Mouse (Mus musculus) heart, embryonic 11.5 days (tissue): Measurements from ENCODE around the gene Hoxd10. TPM values are rescaled to one million over a fixed set of nuclear protein-coding genes. Genes with fewer than 3 reads are reported as not detected.

Source experiments
- ATAC-seq: fragments of 200-750 bp; cut with Nextera tagmentation; replicated peaks from 2 replicates; pipeline ENCODE4 v1.8.0; 2017; ENCODE audit warnings: moderate library complexity; ENCODE audit not compliant: insufficient number of reproducible peaks, low FRiP score, low TSS enrichment
- H3K27ac ChIP-seq: fragments of 300-500 bp; sonication (generic); 2 replicates; pipeline ENCODE4 v1.5.1; 2014; ENCODE audit warnings: mild to moderate bottlenecking, low read depth, low read length
- H3K27me3 ChIP-seq: fragments of 300-500 bp; sonication (generic); 2 replicates; pipeline ENCODE4 v1.6.1; 2014; ENCODE audit warnings: mild to moderate bottlenecking, low read length, mixed read lengths; ENCODE audit not compliant: control insufficient read depth, insufficient read depth
- H3K36me3 ChIP-seq: fragments of 300-500 bp; sonication (generic); 2 replicates; pipeline ENCODE4 v1.6.1; 2014; ENCODE audit warnings: mild to moderate bottlenecking, low read length, moderate library complexity, mixed read lengths; ENCODE audit not compliant: control insufficient read depth, insufficient read depth
- H3K4me1 ChIP-seq: fragments of 300-500 bp; sonication (generic); 2 replicates; pipeline ENCODE4 v1.6.1; 2014; ENCODE audit warnings: low read length; ENCODE audit not compliant: control insufficient read depth, insufficient read depth
- H3K4me2 ChIP-seq: fragments of 300-500 bp; sonication (generic); 2 replicates; pipeline ENCODE4 v1.6.1; 2014; ENCODE audit warnings: mild to moderate bottlenecking, moderate library complexity
- H3K4me3 ChIP-seq: fragments of 300-500 bp; sonication (generic); 2 replicates; pipeline ENCODE4 v1.5.1; 2014; ENCODE audit warnings: low read depth, low read length
- H3K9ac ChIP-seq: fragments of 300-500 bp; sonication (generic); 2 replicates; pipeline ENCODE4 v1.6.1; 2014; ENCODE audit warnings: mild to moderate bottlenecking, low read depth, low read length, moderate library complexity
- H3K9me3 ChIP-seq: fragments of 300-500 bp; sonication (generic); replicated peaks from 2 replicates; pipeline ENCODE4 v1.6.1; 2016; ENCODE audit warnings: low read length; ENCODE audit not compliant: control insufficient read depth
- WGBS: fragments of 180-500 bp; shearing (Covaris S2); extraction: QIAGEN DNeasy Blood & Tissue Kit; methylation state at CpG from one replicate; pipeline ENCODE4 v1.1.7; 2014; ENCODE audit not compliant: insufficient replicate concordance; 5-methylcytosine and 5-hydroxymethylcytosine counted together
- polyA plus RNA-seq: library from polyadenylated mRNA; unstranded; fragments of >200 nt; fragmentation: Nextera tagmentation; extraction: Ambion mirVana; gene quantifications from 2 replicates; pipeline ENCODE4 v1.2.1, GENCODE M21; 2014

Gene Hoxd10
- polyA plus RNA-seq, 1 experiment from 2014 or later: 0.11 TPM

DNA sequence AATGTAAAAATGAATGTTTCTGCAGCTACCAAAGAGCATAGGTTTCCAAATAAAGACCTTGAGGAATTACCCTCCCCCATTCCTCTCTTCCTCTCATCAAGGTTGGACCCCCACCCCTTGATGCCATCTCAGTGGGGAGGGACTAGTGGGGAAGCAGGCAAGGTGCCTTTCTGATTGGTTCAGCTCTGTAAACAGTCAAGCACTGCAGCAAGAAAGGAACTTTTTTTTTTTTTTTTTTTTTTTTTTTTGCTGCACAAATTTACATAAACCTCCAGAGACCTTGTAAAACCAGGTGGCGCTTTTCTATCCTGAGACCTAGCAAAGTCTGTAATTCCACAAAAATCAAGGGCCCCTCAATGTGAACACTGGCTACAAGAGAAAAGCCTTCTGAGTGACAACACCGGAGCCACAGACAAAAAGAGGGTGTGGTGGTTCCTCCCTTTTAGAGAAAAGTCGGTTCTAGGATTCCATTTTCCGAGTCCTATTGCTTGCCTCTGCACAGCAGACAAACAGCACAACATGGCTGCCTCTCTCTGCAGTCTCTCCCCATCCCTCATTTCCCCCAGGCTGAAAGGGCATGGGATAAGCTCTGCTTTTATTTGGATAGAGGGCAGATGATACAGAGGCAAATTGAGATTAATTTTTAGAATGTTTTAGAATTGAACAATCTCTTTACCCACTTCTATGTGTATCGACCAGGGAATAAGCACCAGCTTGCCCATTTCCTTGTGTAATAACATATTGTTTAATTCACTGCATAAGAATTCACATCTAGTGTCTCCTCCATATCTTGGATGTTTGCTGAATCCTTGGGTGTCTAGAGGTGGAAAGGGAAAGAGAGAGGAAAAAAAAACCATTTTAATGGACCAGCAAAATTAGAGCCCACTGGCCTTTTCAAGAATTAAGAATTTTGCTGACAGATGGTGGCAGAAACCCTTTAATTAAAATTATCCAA lies 18.0 kb downstream of the Hoxd10 start:
- no peaks in the 10 kb centered on the region for H3K9me3 ChIP-seq
- H3K4me1 ChIP-seq: peaks cover 8% of the 10 kb centered on the region
- WGBS: 4% methylated on average over 5 of the region's 5 CpGs
- H3K36me3 ChIP-seq: no peaks in the 10 kb centered on the region
- H3K4me2 ChIP-seq: no peak overlapping the region
- no peak overlapping the region for H3K9ac ChIP-seq
- H3K4me3 ChIP-seq: no peak overlapping the region
- peaks cover 93% of the 10 kb centered on the region for H3K27me3 ChIP-seq
- ATAC-seq: no peak
- H3K27ac ChIP-seq: no peak overlapping the region

DNA sequence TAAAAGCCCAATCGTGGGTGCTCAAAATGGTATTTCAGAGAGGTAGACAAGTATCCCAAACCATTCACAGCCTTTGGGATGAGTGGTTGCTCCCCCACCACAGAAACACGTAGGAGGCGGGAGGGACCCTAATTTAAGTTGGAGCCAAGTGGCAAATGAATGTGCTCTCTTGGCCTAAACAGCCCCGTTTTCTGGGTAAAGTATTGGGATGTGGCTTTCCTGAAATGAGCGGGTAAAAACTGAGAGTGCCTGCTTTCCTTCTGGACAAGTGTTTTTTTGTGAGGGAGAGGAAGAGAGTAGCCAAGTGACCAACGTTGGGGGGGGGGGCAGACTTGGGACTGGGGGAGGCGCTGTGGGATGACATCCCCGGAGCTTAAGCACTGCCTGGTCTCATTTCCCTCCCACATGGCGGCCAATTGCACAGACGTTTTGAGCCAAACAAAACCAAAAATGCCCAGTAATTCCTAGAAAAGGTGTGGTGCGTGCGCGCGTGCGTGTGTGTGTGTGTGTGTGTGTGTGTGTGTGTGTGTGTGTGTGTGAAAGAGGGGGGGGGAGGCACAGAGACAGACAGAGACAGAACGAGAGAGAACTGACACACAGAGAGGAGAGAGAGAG lies 19.3 kb downstream of the Hoxd10 start:
- Histone ChIP-seq H3K4me2 (no peak overlapping the region), H3K4me3 (no peak overlapping the region), H3K9ac (no peak overlapping the region), H3K9me3 (no peaks in the 10 kb centered on the region), H3K36me3 (no peaks in the 10 kb centered on the region), H3K27me3 (peaks cover 93% of the 10 kb centered on the region), H3K4me1 (peaks cover 5% of the 10 kb centered on the region; the same call in 1 of the 2 replicates), H3K27ac (no peak overlapping the region)
- ATAC-seq: no peak
- WGBS: 2% methylated on average over 16 of the region's 16 CpGs

DNA sequence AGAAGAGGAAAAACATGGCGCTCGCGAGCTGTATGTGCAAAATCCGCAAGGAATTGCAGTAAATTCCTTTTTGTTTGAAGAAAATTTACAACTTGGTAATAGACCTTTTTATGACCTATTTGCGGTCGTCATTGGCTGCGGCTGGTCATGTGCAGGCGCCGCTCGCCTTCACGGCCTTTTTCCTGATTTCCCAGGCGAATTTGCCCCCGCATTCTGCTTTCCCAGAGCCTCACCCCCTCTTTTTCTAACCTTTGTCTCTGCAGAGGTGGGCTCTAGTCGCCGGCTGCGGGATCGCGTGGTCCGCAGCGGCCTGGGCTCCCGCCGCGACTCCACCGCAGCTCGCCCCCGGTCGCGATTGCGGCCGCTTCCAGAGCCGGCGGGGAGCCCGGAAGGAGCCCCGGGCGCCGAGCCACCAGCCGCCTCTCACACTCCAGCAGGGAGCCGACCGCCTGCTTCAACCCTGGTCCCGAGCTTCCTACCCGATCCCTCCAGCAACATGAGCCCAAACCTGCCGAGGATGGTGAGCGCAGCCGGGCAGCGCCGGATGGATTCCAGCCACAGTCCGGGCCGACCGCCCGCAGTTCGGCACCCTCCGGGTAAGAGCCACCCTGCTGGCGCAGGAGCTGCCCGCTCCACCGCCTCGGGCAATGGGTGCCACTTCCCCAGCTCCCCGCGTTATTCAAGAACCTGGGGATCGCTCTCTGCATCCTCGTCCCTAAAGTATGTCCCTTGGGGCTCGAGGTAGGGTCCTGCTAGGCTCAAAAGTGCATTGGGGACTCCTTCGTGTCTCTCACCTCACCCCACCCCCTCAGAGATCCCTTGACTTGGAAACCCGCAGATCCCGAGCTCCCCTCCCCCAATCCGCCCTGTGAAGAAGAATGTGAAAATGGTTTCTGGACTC lies 20.2 kb downstream of the Hoxd10 start, which contains the start of the genes Hoxd3 and Hoxd4:
Gene Hoxd3 (plus strand): TSS at position 207 of the 901 bp plus-strand sequence.
Gene Hoxd4 (plus strand): TSS at position 209 of the 901 bp plus-strand sequence.
- Histone ChIP-seq H3K4me2 (peak within 1 kb of the TSS; percentile 66), H3K36me3 (no peaks in the 10 kb centered on the region), H3K27ac (no peak within 1 kb of the TSS), H3K9me3 (no peaks in the 10 kb centered on the region), H3K27me3 (peaks cover 93% of the 10 kb centered on the region), H3K4me1 (peaks cover 5% of the 10 kb centered on the region; the same call in 1 of the 2 replicates), H3K4me3 (peak within 1 kb of the TSS; percentile 40), H3K9ac (no peak within 1 kb of the TSS)
- 0 out of 2 replicates have a peak, but pooled peaks have one; percentile 18 for ATAC-seq
- under 1% methylated on average over 65 of the region's 65 CpGs for WGBS

DNA sequence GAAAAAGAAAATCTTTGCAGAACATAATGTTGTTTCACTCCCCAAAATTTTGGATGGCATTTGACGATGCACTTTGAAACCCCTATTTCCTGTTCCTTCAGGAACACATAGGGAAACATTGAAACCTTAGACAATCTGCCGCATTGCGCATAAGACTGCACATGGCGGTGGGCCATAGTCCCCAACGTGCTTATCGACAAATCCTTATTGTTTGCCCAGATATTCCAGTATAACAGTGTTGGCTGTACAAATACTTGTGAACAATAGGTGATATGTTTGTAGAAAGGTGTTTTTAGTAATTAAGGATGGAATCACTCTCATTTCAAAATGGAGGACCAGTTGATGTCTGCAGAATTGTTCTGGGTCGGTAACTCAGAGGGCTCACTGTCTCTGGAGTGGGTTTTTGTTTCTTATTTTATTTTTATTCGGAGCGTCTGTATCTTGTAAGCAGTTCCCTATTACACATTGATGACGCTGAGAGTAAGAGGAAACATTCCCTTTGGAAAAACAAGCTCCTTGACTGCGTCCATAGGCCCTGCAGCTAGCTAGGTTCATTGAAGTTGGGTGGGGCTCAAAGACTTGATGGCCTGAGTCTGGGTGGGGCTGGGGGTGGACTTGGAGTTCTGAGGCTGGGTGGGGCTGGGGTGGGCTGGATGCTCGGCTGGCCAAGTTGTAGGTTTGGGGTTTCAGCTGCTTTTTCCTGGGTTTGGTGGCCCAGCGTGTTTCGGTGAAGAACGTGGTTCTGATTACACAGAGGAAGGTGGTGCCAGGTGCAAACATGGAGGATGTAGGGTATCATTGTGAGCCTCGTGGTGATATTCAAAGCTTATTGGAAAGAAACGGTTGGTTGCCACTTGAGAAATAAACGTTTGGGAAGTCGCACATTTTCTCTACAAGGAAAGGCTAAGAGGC lies 21.8 kb downstream of the Hoxd10 start:
- no peak overlapping the region for H3K4me3 ChIP-seq
- ATAC-seq: no peak
- H3K9me3 ChIP-seq: no peaks in the 10 kb centered on the region
- H3K27me3 ChIP-seq: peaks cover 94% of the 10 kb centered on the region
- H3K36me3 ChIP-seq: no peaks in the 10 kb centered on the region
- no peak overlapping the region for H3K4me2 ChIP-seq
- H3K4me1 ChIP-seq: peaks cover 5% of the 10 kb centered on the region; the same call in 1 of the 2 replicates
- WGBS: 8% methylated on average over 19 of the region's 19 CpGs
- no peak overlapping the region for H3K27ac ChIP-seq
- H3K9ac ChIP-seq: no peak overlapping the region

- no peak overlapping the region for H3K9ac ChIP-seq
- no peak for ATAC-seq
- WGBS: 4% methylated on average over 18 of the region's 18 CpGs
- peaks cover 5% of the 10 kb centered on the region; the same call in 1 of the 2 replicates for H3K4me1 ChIP-seq
- no peak overlapping the region for H3K4me3 ChIP-seq
- no peaks in the 10 kb centered on the region for H3K9me3 ChIP-seq
- no peak overlapping the region for H3K4me2 ChIP-seq
- no peaks in the 10 kb centered on the region for H3K36me3 ChIP-seq
- H3K27me3 ChIP-seq: peaks cover 93% of the 10 kb centered on the region
- no peak overlapping the region for H3K27ac ChIP-seq
These were observed 22.5 kb downstream of the Hoxd10 start for GRCm38 (mm10) chr2:74714156-74714789.

DNA sequence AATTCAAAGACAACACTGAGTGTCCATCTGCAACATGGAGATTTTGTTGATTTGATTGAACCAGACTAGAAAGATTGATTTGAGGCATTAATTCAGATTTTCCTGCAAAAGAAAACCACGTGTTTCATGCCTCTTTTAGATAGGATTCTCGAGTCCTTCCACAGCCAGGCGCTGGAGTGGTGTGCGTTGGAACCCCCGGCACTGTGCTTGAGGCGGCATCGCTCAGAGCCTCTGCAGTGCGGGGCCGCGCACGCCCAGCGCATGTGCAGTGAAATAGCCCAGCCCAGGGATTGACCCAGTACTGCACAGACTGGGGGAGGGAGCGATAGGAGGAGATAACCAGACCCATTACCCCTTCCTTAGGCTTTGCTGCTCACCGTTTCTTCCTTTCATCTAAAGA lies 23.2 kb downstream of the Hoxd10 start:
- under 1% methylated on average over 14 of the region's 14 CpGs for WGBS

GRCm38 (mm10) chr2:74715504-74716241 lies 23.9 kb downstream of the Hoxd10 start:
- peak overlapping the region; percentile 28 for H3K4me3 ChIP-seq
- H3K9ac ChIP-seq: no peak overlapping the region
- no peak overlapping the region for H3K27ac ChIP-seq
- peaks cover 5% of the 10 kb centered on the region; the same call in 1 of the 2 replicates for H3K4me1 ChIP-seq
- ATAC-seq: 0 out of 2 replicates have a peak, but pooled peaks have one; percentile 49
- H3K9me3 ChIP-seq: no peaks in the 10 kb centered on the region
- H3K36me3 ChIP-seq: no peaks in the 10 kb centered on the region
- peaks cover 93% of the 10 kb centered on the region for H3K27me3 ChIP-seq
- H3K4me2 ChIP-seq: peak overlapping the region; percentile 64
- WGBS: 4% methylated on average over 26 of the region's 26 CpGs

More for the DNA sequence above, 23.2 kb downstream of the Hoxd10 start:
- H3K4me3 ChIP-seq: no peak overlapping the region
- H3K9me3 ChIP-seq: no peaks in the 10 kb centered on the region
- H3K4me2 ChIP-seq: no peak overlapping the region
- no peak for ATAC-seq
- no peaks in the 10 kb centered on the region for H3K36me3 ChIP-seq
- H3K27ac ChIP-seq: no peak overlapping the region
- peaks cover 5% of the 10 kb centered on the region; the same call in 1 of the 2 replicates for H3K4me1 ChIP-seq
- H3K27me3 ChIP-seq: peaks cover 93% of the 10 kb centered on the region
- no peak overlapping the region for H3K9ac ChIP-seq
